Mouse (Mus musculus) forebrain, postnatal 0 days (tissue): Measurements from ENCODE around the gene Deup1. TPM values are rescaled to one million over a fixed set of nuclear protein-coding genes. Genes with fewer than 3 reads are reported as not detected.

ENCODE experiments used
- ATAC-seq: fragments of 200-750 bp; cut with Nextera tagmentation; 2 replicates; pipeline ENCODE4 v1.8.0; 2017; ENCODE audit warnings: mild to moderate bottlenecking, moderate library complexity
- DNase-seq: peaks from one replicate; pipeline ENCODE4 v3.0.0-alpha.2; 2015
- H3K27ac ChIP-seq: fragments of 300-500 bp; sonication (generic); 2 replicates; pipeline ENCODE4 v1.5.1; 2014; ENCODE audit warnings: low read depth, mild to moderate bottlenecking, antibody characterized with exemption, low read length, moderate library complexity, mixed read lengths
- H3K27me3 ChIP-seq: fragments of 300-500 bp; sonication (generic); 2 replicates; pipeline ENCODE4 v1.6.1; 2014; ENCODE audit warnings: mild to moderate bottlenecking, low read length, mixed read lengths; ENCODE audit not compliant: insufficient read depth
- H3K36me3 ChIP-seq: fragments of 300-500 bp; sonication (generic); 2 replicates; pipeline ENCODE4 v1.6.1; 2014; ENCODE audit warnings: mild to moderate bottlenecking, moderate library complexity; ENCODE audit not compliant: insufficient read depth
- H3K4me1 ChIP-seq: fragments of 300-500 bp; sonication (generic); 2 replicates; pipeline ENCODE4 v1.6.1; 2014; ENCODE audit warnings: antibody characterized with exemption; ENCODE audit not compliant: insufficient read depth
- H3K4me2 ChIP-seq: fragments of 300-500 bp; sonication (generic); 2 replicates; pipeline ENCODE4 v1.6.1; 2014; ENCODE audit warnings: low read depth, mild to moderate bottlenecking, moderate library complexity
- H3K4me3 ChIP-seq: fragments of 300-500 bp; sonication (generic); 2 replicates; pipeline ENCODE4 v1.5.1; 2014; ENCODE audit warnings: low read depth, low read length, mixed read lengths
- H3K9ac ChIP-seq: fragments of 300-500 bp; sonication (generic); 2 replicates; pipeline ENCODE4 v1.6.1; 2014; ENCODE audit warnings: mild to moderate bottlenecking
- H3K9me3 ChIP-seq: fragments of 300-500 bp; sonication (generic); 2 replicates; pipeline ENCODE4 v1.6.1; 2016; ENCODE audit warnings: low read length
- CTCF ChIP-seq: sonication (generic); IDR thresholded peaks from 2 replicates; pipeline ENCODE4 v1.5.1; 2016; ENCODE audit warnings: antibody characterized with exemption, control low read depth, low read depth
- WGBS: fragments of 180-500 bp; shearing (Covaris S2); extraction: QIAGEN DNeasy Blood & Tissue Kit; methylation state at CpG from one replicate; pipeline ENCODE4 v1.1.7; 2014; 5-methylcytosine and 5-hydroxymethylcytosine counted together
- polyA plus RNA-seq: library from polyadenylated mRNA; unstranded; fragments of >200 nt; fragmentation: Nextera tagmentation; extraction: Ambion mirVana; gene quantifications from 2 replicates; pipeline ENCODE4 v1.2.1, GENCODE M21; 2015
- total RNA-seq: library from RNA; depleted of rRNA; stranded (reverse); fragments of >200 nt; gene quantifications from 2 replicates; pipeline ENCODE4 v1.2.3, GENCODE M21; 2014; rRNA removed

Gene Deup1
- total RNA-seq (4.7 and 9.8 TPM in 2 replicates), polyA plus RNA-seq (3.2 and 4.8 TPM in 2 replicates)

GRCm38 (mm10) chr9:15627785-15628287 lies at the start of gene Deup1:
TSS of gene Deup1 (minus strand) at chr9:15627933.
- no peaks in the 10 kb centered on the region for H3K9me3 ChIP-seq
- peak within 1 kb of the TSS; percentile 36 for H3K9ac ChIP-seq
- H3K27me3 ChIP-seq = 0 out of 2 replicates have a peak, but pooled peaks cover 3% of the 10 kb centered on the region
- ATAC-seq (peak; percentile 89), DNase-seq (peak; percentile 57)
- H3K4me2 ChIP-seq = peak within 1 kb of the TSS; percentile 60
- no peaks in the 10 kb centered on the region for H3K36me3 ChIP-seq
- WGBS = 4% methylated on average over 27 of the region's 28 CpGs
- H3K4me1 ChIP-seq = no peaks in the 10 kb centered on the region
- TF ChIP-seq CTCF = no peak
- H3K27ac ChIP-seq = no peak within 1 kb of the TSS
- H3K4me3 ChIP-seq = peak within 1 kb of the TSS; percentile 23

- WGBS = 49% methylated on average over 1 of the region's 1 CpGs
- no peaks in the 10 kb centered on the region for H3K4me1 ChIP-seq
- H3K4me2 ChIP-seq = no peak overlapping the region
- ATAC-seq (no peak), DNase-seq (no peak)
- H3K9me3 ChIP-seq = no peaks in the 10 kb centered on the region
- no peaks in the 10 kb centered on the region for H3K27me3 ChIP-seq
- H3K36me3 ChIP-seq = no peaks in the 10 kb centered on the region
- TF ChIP-seq CTCF = no peak
- H3K9ac ChIP-seq = no peak overlapping the region
- no peak overlapping the region for H3K27ac ChIP-seq
- no peak overlapping the region for H3K4me3 ChIP-seq
Measured at GRCm38 (mm10) chr9:15672251-15672650, 44.5 kb upstream of the Deup1 start.

- Histone ChIP-seq H3K4me3 (no peak overlapping the region), H3K27me3 (no peaks in the 10 kb centered on the region), H3K9ac (no peak overlapping the region), H3K4me2 (no peak overlapping the region), H3K27ac (no peak overlapping the region), H3K9me3 (no peaks in the 10 kb centered on the region), H3K36me3 (no peaks in the 10 kb centered on the region), H3K4me1 (no peaks in the 10 kb centered on the region)
- ATAC-seq (no peak), DNase-seq (no peak)
- WGBS = 59% methylated on average over 5 of the region's 5 CpGs
- TF ChIP-seq CTCF = no peak
Measured at GRCm38 (mm10) chr9:15670002-15670527, 42.3 kb upstream of the Deup1 start.

GRCm38 (mm10) chr9:15669452-15669851 lies 41.7 kb upstream of the Deup1 start:
- Histone ChIP-seq H3K27me3 (no peaks in the 10 kb centered on the region), H3K27ac (no peak overlapping the region), H3K4me3 (no peak overlapping the region), H3K4me2 (no peak overlapping the region), H3K9me3 (no peaks in the 10 kb centered on the region), H3K9ac (no peak overlapping the region), H3K4me1 (no peaks in the 10 kb centered on the region), H3K36me3 (no peaks in the 10 kb centered on the region)
- DNase-seq = no peak
- no peak for ATAC-seq
- TF ChIP-seq CTCF = no peak
- WGBS = 79% methylated on average over 3 of the region's 3 CpGs

GRCm38 (mm10) chr9:15664606-15665005 lies 36.9 kb upstream of the Deup1 start:
- Histone ChIP-seq H3K4me1 (no peaks in the 10 kb centered on the region), H3K9me3 (no peaks in the 10 kb centered on the region), H3K4me3 (no peak overlapping the region), H3K27me3 (no peaks in the 10 kb centered on the region), H3K9ac (no peak overlapping the region), H3K36me3 (no peaks in the 10 kb centered on the region), H3K27ac (no peak overlapping the region), H3K4me2 (no peak overlapping the region)
- DNase-seq (no peak), ATAC-seq (no peak)
- WGBS = 88% methylated on average over 7 of the region's 7 CpGs
- no peak for TF ChIP-seq CTCF

GRCm38 (mm10) chr9:15659069-15659468 lies 31.3 kb upstream of the Deup1 start:
- no peak for ATAC-seq

GRCm38 (mm10) chr9:15658236-15658785 lies 30.6 kb upstream of the Deup1 start:
- DNase-seq = no peak
- 61% methylated on average over 6 of the region's 6 CpGs for WGBS
- no peaks in the 10 kb centered on the region for H3K36me3 ChIP-seq
- H3K4me3 ChIP-seq = no peak overlapping the region
- no peak for TF ChIP-seq CTCF
- no peaks in the 10 kb centered on the region for H3K9me3 ChIP-seq
- no peaks in the 10 kb centered on the region for H3K27me3 ChIP-seq
- no peaks in the 10 kb centered on the region for H3K4me1 ChIP-seq
- H3K27ac ChIP-seq = no peak overlapping the region
- H3K4me2 ChIP-seq = no peak overlapping the region
- ATAC-seq = peak; percentile 14
- H3K9ac ChIP-seq = no peak overlapping the region

More at GRCm38 (mm10) chr9:15659069-15659468, 31.3 kb upstream of the Deup1 start:
- H3K4me3 ChIP-seq = no peak overlapping the region
- WGBS = 86% methylated on average over 6 of the region's 6 CpGs
- H3K9ac ChIP-seq = no peak overlapping the region
- no peaks in the 10 kb centered on the region for H3K4me1 ChIP-seq
- no peaks in the 10 kb centered on the region for H3K27me3 ChIP-seq
- no peaks in the 10 kb centered on the region for H3K9me3 ChIP-seq
- no peak for DNase-seq
- H3K36me3 ChIP-seq = no peaks in the 10 kb centered on the region
- no peak overlapping the region for H3K27ac ChIP-seq
- TF ChIP-seq CTCF = no peak
- H3K4me2 ChIP-seq = no peak overlapping the region
